Mouse (Mus musculus) left cerebral cortex, adult 9 months (tissue): ENCODE measurements around the gene Thrap3.
"Not testable (repeated sequence)": the region's sequence is repeated elsewhere in the genome, so short reads cannot be mapped to it uniquely, and the experiment has no call there.

Experiments
- DNase-seq, 2 experiments: peaks; one replicate each; pipeline ENCODE4 v3.0.0; 2022; ENCODE audit warnings: low spot score in 2 of 2

Thrap3 gene

GRCm38 (mm10) chr4:126219540-126219939, 17.0 kb upstream of the Thrap3 start:
- DNase-seq: not testable (repeated sequence)

- no peak for DNase-seq
Measured at GRCm38 (mm10) chr4:126217771-126218170, 15.2 kb upstream of the Thrap3 start.

GRCm38 (mm10) chr4:126207081-126207480, 4.5 kb upstream of the Thrap3 start:
- DNase-seq: no peak

GRCm38 (mm10) chr4:126205386-126205785, 2.8 kb upstream of the Thrap3 start:
- no peak for DNase-seq

GRCm38 (mm10) chr4:126204661-126205230, 2.2 kb upstream of the Thrap3 start:
- no peak for DNase-seq

GRCm38 (mm10) chr4:126204016-126204415, 1.5 kb upstream of the Thrap3 start:
- DNase-seq: no peak

GRCm38 (mm10) chr4:126203336-126203895, 856 bp upstream of the Thrap3 start:
- DNase-seq: no peak

GRCm38 (mm10) chr4:126201514-126202302, 852 bp downstream of the Thrap3 start:
- DNase-seq: no peak

- DNase-seq: no peak
Measured at GRCm38 (mm10) chr4:126200656-126201055, 1.9 kb downstream of the Thrap3 start.

GRCm38 (mm10) chr4:126200036-126200435, 2.5 kb downstream of the Thrap3 start:
- DNase-seq: no peak

GRCm38 (mm10) chr4:126199556-126199955, 3.0 kb downstream of the Thrap3 start:
- no peak for DNase-seq

- no peak for DNase-seq
Measured at GRCm38 (mm10) chr4:126197485-126197884, 5.1 kb downstream of the Thrap3 start.

GRCm38 (mm10) chr4:126194916-126195315, 7.6 kb downstream of the Thrap3 start:
- DNase-seq: no peak

- no peak for DNase-seq
Measured at GRCm38 (mm10) chr4:126194216-126194615, 8.3 kb downstream of the Thrap3 start.

GRCm38 (mm10) chr4:126190636-126191035, 11.9 kb downstream of the Thrap3 start:
- no peak for DNase-seq

- DNase-seq: no peak
Measured at GRCm38 (mm10) chr4:126187096-126187495, 15.5 kb downstream of the Thrap3 start.

- no peak for DNase-seq
Measured at GRCm38 (mm10) chr4:126183034-126183433, 19.5 kb downstream of the Thrap3 start.

- DNase-seq: peak in 1 of 2 experiments; percentile 48
Measured at GRCm38 (mm10) chr4:126181170-126181957, 21.2 kb downstream of the Thrap3 start.

GRCm38 (mm10) chr4:126175980-126176379, 26.6 kb downstream of the Thrap3 start:
- not testable (repeated sequence) for DNase-seq

- no peak for DNase-seq
Measured at GRCm38 (mm10) chr4:126173800-126174199, 28.8 kb downstream of the Thrap3 start.

GRCm38 (mm10) chr4:126170737-126171136, 31.8 kb downstream of the Thrap3 start:
- not testable (repeated sequence) for DNase-seq

GRCm38 (mm10) chr4:126168851-126169250, 33.7 kb downstream of the Thrap3 start:
- no peak for DNase-seq
